30 mouse cellular contexts compared by ENCODE assay signal in the genomic region with DNA sequence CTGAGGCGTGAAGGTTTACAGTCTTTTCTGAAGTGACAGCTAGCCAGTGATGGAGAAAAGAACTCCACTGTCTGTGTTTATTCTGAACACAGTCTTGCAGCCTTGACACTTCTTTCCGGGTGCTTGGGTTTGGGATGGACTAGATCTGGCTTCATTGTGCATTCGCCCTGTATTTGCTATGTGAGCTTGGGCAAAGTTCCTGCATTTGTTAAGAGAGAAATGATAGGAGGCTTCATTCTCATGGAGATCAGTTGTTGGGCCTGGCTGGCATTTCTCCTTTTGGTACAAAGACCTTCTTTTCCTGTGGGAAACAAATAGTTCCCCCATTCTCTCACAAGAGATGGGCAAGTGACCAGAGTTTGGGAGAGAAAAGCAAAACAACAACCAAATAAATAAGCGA.
A peak's percentile ranks its signal among the peaks of the same experiment; 100 is the strongest.
DNase-seq lines count a peak whose midpoint lies in the region; ATAC-seq and TF ChIP-seq lines count a peak whose summit lies in the region.
"Had no signal": no experiment of that assay in that cellular context is flagged by ENCODE, and none has a peak within 500 bp of the region (broad histone marks: within the 10 kb centered on the region; RNA-seq: fewer than 3 reads in every experiment).

No protein-coding gene starts in this region.

- H3K27me3 ChIP-seq in forebrain, embryonic 14.5 days (replicated peaks; ENCODE audit: control insufficient read depth, insufficient read depth, low read length) = no peaks in the 10 kb centered on the region
- no peaks in the 10 kb centered on the region for H3K27me3 ChIP-seq in forebrain, embryonic 11.5 days (ENCODE audit: control insufficient read depth, insufficient read depth, low read length)
- H3K27me3 ChIP-seq in hindbrain, postnatal 0 days (ENCODE audit: insufficient read depth, low read length) = no peaks in the 10 kb centered on the region
- H3K27me3 ChIP-seq in hindbrain, embryonic 10.5 days (ENCODE audit: insufficient read depth, poor library complexity, severe bottlenecking) = no peaks in the 10 kb centered on the region
- no peaks in the 10 kb centered on the region for H3K27me3 ChIP-seq in midbrain, postnatal 0 days (ENCODE audit: insufficient read depth, low read length)
- H3K27me3 ChIP-seq in midbrain, embryonic 10.5 days (ENCODE audit: low read depth, poor library complexity, severe bottlenecking) = no peaks in the 10 kb centered on the region
- H3K27me3 ChIP-seq: embryonic facial prominence, embryonic 13.5 days; heart, embryonic 13.5 days; hindbrain, embryonic 12.5 days; hindbrain, embryonic 15.5 days; Patski had no signal

- H3K36me3 ChIP-seq in forebrain, embryonic 14.5 days (ENCODE audit: control insufficient read depth, insufficient read depth, low read length) = no peaks in the 10 kb centered on the region
- H3K36me3 ChIP-seq in forebrain, embryonic 11.5 days (ENCODE audit: control insufficient read depth, insufficient read depth, low read length) = no peaks in the 10 kb centered on the region
- no peaks in the 10 kb centered on the region for H3K36me3 ChIP-seq in hindbrain, postnatal 0 days (ENCODE audit: insufficient read depth, low read length)
- H3K36me3 ChIP-seq in hindbrain, embryonic 10.5 days = no peaks in the 10 kb centered on the region
- no peaks in the 10 kb centered on the region for H3K36me3 ChIP-seq in midbrain, postnatal 0 days (ENCODE audit: insufficient read depth, low read length)
- no peaks in the 10 kb centered on the region for H3K36me3 ChIP-seq in midbrain, embryonic 10.5 days
- H3K36me3 ChIP-seq: heart, embryonic 10.5 days; hindbrain, embryonic 12.5 days; hindbrain, embryonic 15.5 days had no signal

- H3K27ac ChIP-seq in forebrain, embryonic 14.5 days (ENCODE audit: low read depth, low read length) = no peak overlapping the region
- no peak overlapping the region for H3K27ac ChIP-seq in forebrain, embryonic 11.5 days (ENCODE audit: low read depth, low read length)
- H3K27ac ChIP-seq in hindbrain, postnatal 0 days = no peak overlapping the region
- no peak overlapping the region for H3K27ac ChIP-seq in hindbrain, embryonic 10.5 days
- H3K27ac ChIP-seq in midbrain, postnatal 0 days (ENCODE audit: low read depth, low read length) = no peak overlapping the region
- no peak overlapping the region for H3K27ac ChIP-seq in midbrain, embryonic 10.5 days (replicated peaks)
- H3K27ac ChIP-seq: embryonic facial prominence, embryonic 10.5 days; embryonic facial prominence, embryonic 13.5 days; heart, adult 2 months; heart, embryonic 10.5 days; heart, embryonic 13.5 days; hindbrain, embryonic 12.5 days; hindbrain, embryonic 15.5 days had no signal

- H3K4me1 ChIP-seq in forebrain, embryonic 14.5 days (ENCODE audit: control insufficient read depth, insufficient read depth, low read length) = peaks cover 3% of the 10 kb centered on the region; the same call in 1 of the 2 replicates
- H3K4me1 ChIP-seq in forebrain, embryonic 11.5 days (replicated peaks; ENCODE audit: control insufficient read depth, insufficient read depth, low read length) = no peaks in the 10 kb centered on the region
- H3K4me1 ChIP-seq in hindbrain, postnatal 0 days (ENCODE audit: insufficient read depth, low read length) = no peaks in the 10 kb centered on the region
- 0 out of 2 replicates have a peak, but pooled peaks cover 4% of the 10 kb centered on the region for H3K4me1 ChIP-seq in hindbrain, embryonic 10.5 days (replicated peaks)
- H3K4me1 ChIP-seq in midbrain, postnatal 0 days (ENCODE audit: insufficient read depth, low read length) = no peaks in the 10 kb centered on the region
- no peaks in the 10 kb centered on the region for H3K4me1 ChIP-seq in midbrain, embryonic 10.5 days
- H3K4me1 ChIP-seq: embryonic facial prominence, embryonic 13.5 days; heart, embryonic 10.5 days; heart, embryonic 13.5 days; hindbrain, embryonic 15.5 days had no signal

- no peak for TF ChIP-seq CTCF in hindbrain, postnatal 0 days (IDR thresholded peaks at IDR 0.05; ENCODE audit: low read depth)
- no peak for TF ChIP-seq CTCF in midbrain, postnatal 0 days (IDR thresholded peaks at IDR 0.05)

- peak; percentile 57 for DNase-seq in forebrain, embryonic 14.5 days (ENCODE audit: low spot score)
- DNase-seq in forebrain, embryonic 11.5 days (ENCODE audit: low spot score) = no peak
- peak; percentile 12 for DNase-seq in hindbrain, postnatal 0 days (ENCODE audit: low spot score)
- no peak for DNase-seq in hindbrain, embryonic 10.5 days (ENCODE audit: low spot score)
- DNase-seq in midbrain, postnatal 0 days (ENCODE audit: low spot score) = peak; percentile 19
- DNase-seq in midbrain, embryonic 10.5 days (ENCODE audit: low spot score) = no peak
- DNase-seq in left cerebral cortex, adult 11 months (ENCODE audit: low spot score) = no peak
- no peak for DNase-seq in adrenal gland, postnatal 36 days
- DNase-seq: adrenal gland, adult 2 months; adrenal gland, postnatal 14 days; cerebellum, adult 11 months; cerebellum, adult 2 months; cerebellum, postnatal 10 days; cerebellum, postnatal 36 days; embryo, embryonic 11 days; gastrocnemius, postnatal 10 days; gastrocnemius, postnatal 36 days; heart, adult 2 months; heart, postnatal 14 days; heart, postnatal 4 days; kidney, adult 2 months had no signal

- 69% methylated on average over 4 of the region's 4 CpGs for WGBS in forebrain, embryonic 14.5 days
- WGBS in forebrain, embryonic 11.5 days = 89% methylated on average over 4 of the region's 4 CpGs
- WGBS in hindbrain, postnatal 0 days = 60% methylated on average over 4 of the region's 4 CpGs
- WGBS in hindbrain, embryonic 10.5 days = 91% methylated on average over 4 of the region's 4 CpGs
- 75% methylated on average over 4 of the region's 4 CpGs for WGBS in midbrain, postnatal 0 days
- 88% methylated on average over 4 of the region's 4 CpGs for WGBS in midbrain, embryonic 10.5 days

- ATAC-seq in forebrain, embryonic 14.5 days = no peak
- no peak for ATAC-seq in forebrain, embryonic 11.5 days (replicated peaks; ENCODE audit: low FRiP score)
- no peak for ATAC-seq in hindbrain, postnatal 0 days
- ATAC-seq in midbrain, postnatal 0 days (ENCODE audit: low FRiP score) = no peak
- ATAC-seq: intestine, postnatal 0 days; Patski had no signal

- H3K4me2 ChIP-seq in forebrain, embryonic 14.5 days (ENCODE audit: low read length) = no peak overlapping the region
- H3K4me2 ChIP-seq in forebrain, embryonic 11.5 days (ENCODE audit: low read depth, low read length, severe bottlenecking) = no peak overlapping the region
- no peak overlapping the region for H3K4me2 ChIP-seq in hindbrain, postnatal 0 days (ENCODE audit: low read depth, low read length)
- no peak overlapping the region for H3K4me2 ChIP-seq in midbrain, postnatal 0 days (ENCODE audit: low read depth, low read length, poor library complexity, severe bottlenecking)
- H3K4me2 ChIP-seq: embryonic facial prominence, embryonic 13.5 days; heart, embryonic 13.5 days; hindbrain, embryonic 12.5 days; hindbrain, embryonic 15.5 days had no signal

- H3K9ac ChIP-seq in forebrain, embryonic 14.5 days (ENCODE audit: low read length) = no peak overlapping the region
- no peak overlapping the region for H3K9ac ChIP-seq in forebrain, embryonic 11.5 days (ENCODE audit: low read length)
- H3K9ac ChIP-seq in hindbrain, postnatal 0 days (replicated peaks; ENCODE audit: low read length) = no peak overlapping the region
- H3K9ac ChIP-seq in midbrain, postnatal 0 days (replicated peaks; ENCODE audit: low read length, poor library complexity, severe bottlenecking) = no peak overlapping the region
- H3K9ac ChIP-seq: embryonic facial prominence, embryonic 13.5 days; heart, embryonic 13.5 days; hindbrain, embryonic 12.5 days; hindbrain, embryonic 15.5 days had no signal

- H3K9me3 ChIP-seq in forebrain, embryonic 14.5 days (replicated peaks; ENCODE audit: control insufficient read depth, low read length) = peaks cover 7% of the 10 kb centered on the region; the same call in 1 of the 2 replicates
- peaks cover 5% of the 10 kb centered on the region; the same call in 1 of the 2 replicates for H3K9me3 ChIP-seq in forebrain, embryonic 11.5 days (ENCODE audit: control insufficient read depth, low read length)
- 0 out of 2 replicates have a peak, but pooled peaks cover 6% of the 10 kb centered on the region for H3K9me3 ChIP-seq in hindbrain, postnatal 0 days (ENCODE audit: low read length)
- H3K9me3 ChIP-seq in hindbrain, embryonic 10.5 days = peaks cover 11% of the 10 kb centered on the region
- no peaks in the 10 kb centered on the region for H3K9me3 ChIP-seq in midbrain, postnatal 0 days (ENCODE audit: low read length)
- H3K9me3 ChIP-seq in midbrain, embryonic 10.5 days (replicated peaks) = peaks cover 13% of the 10 kb centered on the region
- H3K9me3 ChIP-seq: heart, embryonic 10.5 days; hindbrain, embryonic 12.5 days had no signal

- H3K4me3 ChIP-seq in forebrain, embryonic 14.5 days (ENCODE audit: low read depth, low read length) = no peak overlapping the region
- H3K4me3 ChIP-seq in forebrain, embryonic 11.5 days (ENCODE audit: low read depth, low read length) = no peak overlapping the region
- no peak overlapping the region for H3K4me3 ChIP-seq in hindbrain, postnatal 0 days (ENCODE audit: low read length)
- H3K4me3 ChIP-seq in hindbrain, embryonic 10.5 days = no peak overlapping the region
- no peak overlapping the region for H3K4me3 ChIP-seq in midbrain, postnatal 0 days (ENCODE audit: low read depth, low read length)
- no peak overlapping the region for H3K4me3 ChIP-seq in midbrain, embryonic 10.5 days
- H3K4me3 ChIP-seq: embryonic facial prominence, embryonic 10.5 days; embryonic facial prominence, embryonic 13.5 days; erythroblast, embryonic 14.5 days; heart, adult 2 months; heart, embryonic 10.5 days; heart, embryonic 13.5 days; hindbrain, embryonic 12.5 days; hindbrain, embryonic 15.5 days had no signal

Comparison
In these comparisons a context has a peak if more than half of its experiments do, and no peak if none do; other contexts are left out.
1. DNase-seq: peak in forebrain, embryonic 14.5 days (single experiment), hindbrain, postnatal 0 days (single experiment) and midbrain, postnatal 0 days (single experiment); none in forebrain, embryonic 11.5 days (single experiment), hindbrain, embryonic 10.5 days (single experiment), midbrain, embryonic 10.5 days (single experiment), left cerebral cortex, adult 11 months (single experiment) and adrenal gland, postnatal 36 days (0 of 2).